Mouse (Mus musculus) CH12F3 (cell line): Measurements from ENCODE around the gene Vmn2r61.

Experiments
- in situ Hi-C: fragments of 300-500 bp; cut with MboI; formaldehyde crosslinking; loops from 2 replicates; pipeline ENCODE4 v1.14.3; 2020; ENCODE audit warnings: low sequenced_read_pairs

The Vmn2r61 gene

GRCm38 (mm10) chr7:42259753-42260152 is at the start of gene Vmn2r61:
Gene Vmn2r61, plus strand, starts transcription at chr7:42260053.
- in situ Hi-C loops = no loop called here
